Mouse (Mus musculus) thymus, postnatal 36 days (tissue): ENCODE data around the gene Grk4.
"Not testable (repeated sequence)": the region's sequence is repeated elsewhere in the genome, so short reads cannot be mapped to it uniquely, and the experiment has no call there.

ENCODE experiments used
- DNase-seq, 2 experiments: peaks; one replicate each; pipeline ENCODE4 v3.0.0; 2022; ENCODE audit warnings: mixed read lengths in 2 of 2

The Grk4 gene

DNA sequence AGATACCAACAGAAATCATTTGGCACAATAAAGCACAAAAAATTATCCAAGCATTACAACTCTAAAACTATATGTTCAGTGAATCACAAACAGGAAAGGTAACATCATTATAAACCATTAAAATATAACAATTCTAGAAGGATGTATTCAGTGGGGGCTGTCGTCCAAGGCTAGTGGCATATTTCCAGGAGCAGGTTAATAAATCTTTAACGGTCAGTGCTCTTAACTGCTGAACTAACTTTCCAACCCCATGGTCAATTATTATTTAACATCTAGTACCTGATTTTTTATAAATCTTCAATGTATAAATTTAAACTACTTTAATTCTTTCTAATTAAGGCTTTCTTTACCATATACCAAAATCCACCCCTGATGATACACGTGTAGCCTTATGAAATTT is 54.2 kb downstream of the Grk4 start:
- not testable (repeated sequence) for DNase-seq

DNA sequence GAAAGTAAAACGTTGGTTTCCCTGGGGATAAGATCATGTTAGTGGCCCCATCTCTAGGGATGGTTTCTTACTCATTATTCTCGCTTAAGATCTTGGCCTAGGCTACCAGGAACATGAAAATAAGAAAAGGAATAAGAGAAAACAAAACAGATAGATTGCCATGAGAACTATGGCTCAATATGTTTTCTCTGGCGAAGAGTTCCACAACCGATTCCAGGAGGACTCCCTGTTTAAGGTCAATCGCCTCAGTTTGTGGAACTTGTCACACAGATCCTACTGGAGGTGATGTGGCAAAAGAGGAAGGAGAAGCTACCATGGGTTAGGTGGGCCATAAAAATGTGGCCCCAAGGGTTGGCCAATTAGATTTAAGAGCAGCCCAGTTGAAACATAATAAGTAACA is 54.6 kb downstream of the Grk4 start:
- no peak for DNase-seq

- DNase-seq: no peak
Observed at GRCm38 (mm10) chr5:34729141-34729540, 69.0 kb downstream of the Grk4 start.

DNA sequence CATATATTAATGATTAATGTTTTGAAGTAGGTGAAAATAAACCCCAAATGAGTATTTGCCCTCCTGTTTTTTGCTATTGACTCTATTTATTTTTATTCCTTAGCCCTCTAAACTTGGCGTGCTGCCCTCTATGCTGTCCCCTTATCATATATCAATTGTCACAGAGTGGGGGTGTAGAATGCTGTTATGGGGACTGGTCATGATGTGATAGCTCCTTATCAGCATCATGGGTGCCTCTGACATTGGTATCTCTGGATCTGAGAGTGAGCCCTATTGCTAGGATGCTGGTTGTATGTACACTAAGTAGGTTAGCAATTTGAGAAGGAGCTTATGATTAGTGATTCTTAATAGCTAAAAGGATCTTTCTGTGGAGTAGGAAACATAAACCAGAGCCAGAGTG is 70.1 kb downstream of the Grk4 start:
- DNase-seq: no peak

GRCm38 (mm10) chr5:34751477-34751876 is 91.3 kb downstream of the Grk4 start:
- no peak for DNase-seq

- no peak for DNase-seq
Observed at GRCm38 (mm10) chr5:34758762-34759161, 98.6 kb downstream of the Grk4 start.

- no peak for DNase-seq
Observed at GRCm38 (mm10) chr5:34760850-34761508, 100.8 kb downstream of the Grk4 start.

DNA sequence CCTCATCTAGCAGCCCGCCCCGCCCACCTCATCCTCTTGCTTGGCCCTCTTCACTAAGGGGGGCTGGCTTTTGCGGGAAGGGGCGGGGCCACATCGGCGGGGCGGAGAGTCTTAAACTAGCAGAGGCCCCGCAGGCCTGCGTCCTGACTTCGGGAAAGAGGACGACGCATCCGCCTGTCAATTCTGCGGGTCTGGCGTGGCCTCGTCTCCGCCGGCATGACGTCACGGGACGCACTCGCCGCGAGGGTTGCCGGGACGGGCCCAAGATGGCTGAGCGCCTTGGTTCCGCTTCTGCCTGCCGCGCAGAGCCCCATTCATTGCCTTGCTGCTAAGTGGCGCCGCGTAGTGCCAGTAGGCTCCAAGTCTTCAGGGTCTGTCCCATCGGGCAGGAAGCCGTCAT is 101.3 kb downstream of the Grk4 start, which contains the start of gene Htt:
Gene Htt, plus strand, starts transcription at position 232 of the 400 bp plus-strand sequence.
- DNase-seq: peak; percentile 95 to 98

DNA sequence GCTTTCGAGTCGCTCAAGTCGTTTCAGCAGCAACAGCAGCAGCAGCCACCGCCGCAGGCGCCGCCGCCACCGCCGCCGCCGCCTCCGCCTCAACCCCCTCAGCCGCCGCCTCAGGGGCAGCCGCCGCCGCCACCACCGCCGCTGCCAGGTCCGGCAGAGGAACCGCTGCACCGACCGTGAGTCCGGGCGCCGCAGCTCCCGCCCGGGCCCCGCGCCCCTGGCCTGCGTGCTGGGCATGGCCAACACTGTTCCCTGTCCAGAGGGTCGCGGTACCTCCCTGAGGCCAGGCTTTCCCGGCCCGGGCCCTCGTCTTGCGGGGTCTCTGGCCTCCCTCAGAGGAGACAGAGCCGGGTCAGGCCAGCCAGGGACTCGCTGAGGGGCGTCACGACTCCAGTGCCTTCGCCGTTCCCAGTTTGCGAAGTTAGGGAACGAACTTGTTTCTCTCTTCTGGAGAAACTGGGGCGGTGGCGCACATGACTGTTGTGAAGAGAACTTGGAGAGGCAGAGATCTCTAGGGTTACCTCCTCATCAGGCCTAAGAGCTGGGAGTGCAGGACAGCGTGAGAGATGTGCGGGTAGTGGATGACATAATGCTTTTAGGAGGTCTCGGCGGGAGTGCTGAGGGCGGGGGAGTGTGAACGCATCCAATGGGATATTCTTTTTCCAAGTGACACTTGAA is 101.9 kb downstream of the Grk4 start:
- DNase-seq: peak in 1 of 2 experiments; percentile 60

GRCm38 (mm10) chr5:34771818-34772217 is 111.6 kb downstream of the Grk4 start:
- no peak for DNase-seq

DNA sequence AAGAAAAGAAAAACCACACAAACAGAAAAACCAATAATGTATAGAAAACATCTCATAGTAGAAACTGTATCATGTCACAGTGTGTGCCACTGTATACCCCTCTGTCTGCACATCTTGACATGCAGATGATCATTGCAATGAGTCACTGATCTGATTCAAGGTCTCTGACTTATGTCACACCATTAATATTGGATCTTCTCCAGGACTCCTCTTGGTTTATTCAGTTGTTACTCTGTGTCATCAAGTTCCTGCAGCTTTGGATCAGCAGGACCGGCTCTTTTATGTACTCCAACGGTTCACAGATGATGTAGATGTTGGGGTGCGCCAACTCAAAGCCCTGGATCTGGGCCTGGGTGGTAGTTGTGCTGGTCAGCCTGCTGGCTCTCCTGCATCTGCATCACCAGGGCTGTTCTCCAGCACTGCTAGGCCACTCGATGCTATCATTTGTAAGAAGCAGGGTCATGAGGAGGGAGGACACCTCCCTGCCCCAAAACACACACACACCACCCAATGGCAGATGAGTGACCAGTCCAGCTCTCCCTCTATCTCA is 112.6 kb downstream of the Grk4 start:
- no peak for DNase-seq

- DNase-seq: no peak
Observed at GRCm38 (mm10) chr5:34773392-34773791, 113.2 kb downstream of the Grk4 start.

- DNase-seq: no peak
Observed at GRCm38 (mm10) chr5:34785027-34785426, 124.8 kb downstream of the Grk4 start.

DNA sequence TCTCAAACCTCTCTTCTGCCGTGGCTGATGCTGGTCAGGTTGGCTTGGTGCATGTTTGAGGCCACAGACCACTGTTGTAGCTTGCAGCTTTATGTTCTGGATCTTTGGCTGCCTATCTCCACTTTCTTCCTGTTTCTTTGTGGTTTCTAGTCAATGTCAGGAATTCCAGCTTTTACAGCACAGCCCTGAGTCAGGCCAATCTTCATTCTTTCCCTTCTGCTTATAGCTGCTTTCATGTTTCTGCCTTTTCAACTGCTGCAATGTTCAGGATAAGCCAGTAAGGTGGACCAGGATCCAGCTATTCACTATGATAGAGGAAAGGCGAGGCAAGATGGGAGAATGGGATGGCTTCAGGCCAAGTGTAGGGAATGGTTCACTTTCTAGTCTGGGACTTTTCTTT is 131.0 kb downstream of the Grk4 start:
- DNase-seq: no peak

- DNase-seq: no peak
Observed at GRCm38 (mm10) chr5:34800292-34800953, 140.2 kb downstream of the Grk4 start.
